Mouse (Mus musculus) embryonic fibroblast, embryonic 13.5 days (primary cell): ENCODE data around the gene Kazn.

Experiments
- CTCF ChIP-seq: IDR thresholded peaks from 2 replicates; pipeline ENCODE4 v1.5.1; 2011; ENCODE audit warnings: mild to moderate bottlenecking, control low read depth, low read length, moderate library complexity, borderline replicate concordance; ENCODE audit not compliant: insufficient read depth
- POLR2A ChIP-seq: IDR thresholded peaks from 2 replicates; pipeline ENCODE4 v1.6.1; 2011; ENCODE audit warnings: low read depth, mild to moderate bottlenecking, control low read depth, low read length, moderate library complexity

GRCm38 (mm10) chr4:142064582-142065228 is 174.5 kb downstream of the Kazn start:
- TF ChIP-seq CTCF (no peak), POLR2A (no peak)
